Mouse (Mus musculus) layer of hippocampus, postnatal 36 days (tissue): ENCODE data around the gene Engase. TPM values are rescaled to one million over a fixed set of nuclear protein-coding genes. Genes with fewer than 3 reads are reported as not detected.

Experiments used
- DNase-seq, 2 experiments: peaks; one replicate each; pipeline ENCODE4 v3.0.0; 2022
- total RNA-seq, 2 experiments: library from RNA; stranded (reverse); gene quantifications; 2 replicates each; pipeline ENCODE4 v1.2.3; 2021

Engase gene
- 10 to 100 TPM; 15.2 to 15.5 TPM for total RNA-seq

DNA sequence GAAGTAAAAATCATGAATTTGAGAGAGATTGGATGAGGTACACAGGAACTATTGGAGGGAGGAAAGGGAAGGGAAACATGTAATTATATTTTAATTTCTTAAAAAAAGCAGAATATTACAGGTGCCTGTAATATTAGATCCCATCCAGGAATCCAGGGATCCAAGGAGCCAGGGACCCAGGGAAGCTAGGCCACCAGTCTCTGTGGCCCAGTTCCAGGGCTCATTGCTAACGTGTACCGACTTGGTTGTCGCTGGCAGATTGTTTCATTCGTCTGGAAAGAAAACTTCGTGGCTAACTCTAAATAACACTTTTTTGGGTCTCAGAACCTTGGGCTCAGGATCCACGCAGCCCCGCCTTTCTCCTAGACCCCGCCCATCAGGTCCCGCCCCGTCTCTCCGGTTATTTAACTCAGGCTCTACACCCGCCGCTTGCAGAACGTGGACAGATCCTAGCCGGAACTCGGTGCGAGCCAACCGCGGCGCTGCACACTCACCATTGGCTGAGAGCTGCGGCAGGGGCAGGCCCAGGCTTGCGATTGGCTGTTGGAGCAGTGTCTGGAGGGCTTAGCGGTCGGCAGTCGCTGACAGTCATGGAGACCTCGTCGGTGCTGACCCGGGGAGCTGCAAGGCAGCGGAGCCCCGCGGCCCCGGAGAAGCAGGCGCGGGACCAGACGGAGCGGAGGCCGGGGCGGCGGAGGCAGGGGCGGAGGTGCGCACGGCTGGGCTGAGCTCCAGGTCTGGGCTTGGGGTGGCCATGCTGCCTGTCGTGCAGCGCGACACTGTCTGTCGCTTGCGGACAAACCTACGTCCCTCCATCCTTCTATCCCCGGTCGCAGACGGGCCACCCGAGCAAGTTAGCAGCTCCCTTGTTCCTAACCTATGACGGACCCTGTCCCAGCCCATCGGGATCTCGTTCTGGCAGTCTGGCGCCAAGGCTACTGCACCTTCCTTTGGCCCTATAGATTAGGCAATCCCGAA lies at the start of gene Engase:
Engase (plus strand) TSS at position 434 of the 978 bp plus-strand sequence.
- peak; percentile 96 for DNase-seq

DNA sequence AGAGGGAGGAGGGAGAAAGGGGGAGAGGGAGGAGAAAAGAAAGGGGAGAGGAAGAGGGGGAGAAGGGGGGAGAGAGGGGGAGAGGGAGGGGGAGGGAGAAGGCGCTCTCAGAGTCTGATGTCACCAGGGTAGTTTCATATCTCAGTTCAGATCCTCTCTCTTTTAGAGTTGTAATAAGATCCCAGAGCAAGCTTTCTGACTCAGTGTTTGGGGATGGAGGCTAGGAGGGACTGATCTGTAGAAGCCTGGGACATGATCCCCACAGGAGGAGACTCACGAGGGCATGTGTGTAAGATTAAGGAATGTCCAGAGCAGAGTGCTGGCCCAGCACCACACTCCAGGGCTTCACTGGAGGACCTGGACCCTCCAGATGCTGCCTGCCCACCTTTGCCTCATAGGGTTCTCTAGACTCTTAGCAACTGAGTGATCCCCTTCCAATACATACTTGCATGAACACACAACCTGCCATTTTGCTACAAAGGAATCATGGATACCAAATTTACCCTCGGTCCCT lies 49.3 kb upstream of the Engase start:
- DNase-seq, result no peak

DNA sequence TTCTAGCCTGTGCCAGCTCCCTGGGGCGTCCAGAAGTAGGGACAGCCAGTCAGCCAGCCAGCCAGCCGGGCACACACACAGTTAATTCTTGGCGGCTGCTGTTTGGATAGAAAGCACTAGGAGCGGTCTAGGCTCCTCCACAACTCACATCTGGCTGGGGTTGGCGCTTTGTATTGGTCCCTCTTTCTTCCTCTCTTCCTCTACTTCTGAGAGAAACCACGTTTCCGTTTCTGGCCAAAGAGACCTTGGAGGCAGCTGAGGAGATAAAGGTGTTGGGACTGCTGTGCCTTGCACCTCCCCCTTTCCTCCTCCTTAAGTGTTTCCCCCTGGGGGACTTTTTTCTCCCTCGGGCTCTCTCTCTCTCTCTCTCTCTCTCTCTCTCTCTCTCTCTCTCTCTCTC lies 48.6 kb upstream of the Engase start, which contains the start of gene C1qtnf1:
C1qtnf1 (plus strand) TSS at position 218 of the 400 bp plus-strand sequence.
- no peak for DNase-seq

DNA sequence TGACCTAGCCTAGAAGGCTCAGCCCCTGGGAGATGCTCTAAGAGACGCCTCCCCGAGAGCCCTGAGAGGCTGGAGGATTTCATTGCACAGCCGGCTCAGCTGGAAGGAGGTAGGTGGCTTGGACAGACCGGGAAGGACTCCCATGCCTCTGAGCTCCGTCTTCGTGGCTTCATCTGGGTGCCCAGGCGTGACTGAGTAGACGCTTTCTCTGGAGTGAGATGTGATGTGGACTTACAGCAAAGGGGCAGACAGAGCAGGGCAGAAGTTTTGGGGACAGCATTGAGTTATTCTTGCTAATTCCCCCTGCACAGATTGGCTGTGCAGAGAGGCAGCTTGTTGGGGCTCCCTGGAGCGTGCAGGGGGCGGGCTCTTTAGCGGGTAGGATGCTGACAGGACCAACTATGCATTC lies 48.2 kb upstream of the Engase start:
- no peak for DNase-seq

DNA sequence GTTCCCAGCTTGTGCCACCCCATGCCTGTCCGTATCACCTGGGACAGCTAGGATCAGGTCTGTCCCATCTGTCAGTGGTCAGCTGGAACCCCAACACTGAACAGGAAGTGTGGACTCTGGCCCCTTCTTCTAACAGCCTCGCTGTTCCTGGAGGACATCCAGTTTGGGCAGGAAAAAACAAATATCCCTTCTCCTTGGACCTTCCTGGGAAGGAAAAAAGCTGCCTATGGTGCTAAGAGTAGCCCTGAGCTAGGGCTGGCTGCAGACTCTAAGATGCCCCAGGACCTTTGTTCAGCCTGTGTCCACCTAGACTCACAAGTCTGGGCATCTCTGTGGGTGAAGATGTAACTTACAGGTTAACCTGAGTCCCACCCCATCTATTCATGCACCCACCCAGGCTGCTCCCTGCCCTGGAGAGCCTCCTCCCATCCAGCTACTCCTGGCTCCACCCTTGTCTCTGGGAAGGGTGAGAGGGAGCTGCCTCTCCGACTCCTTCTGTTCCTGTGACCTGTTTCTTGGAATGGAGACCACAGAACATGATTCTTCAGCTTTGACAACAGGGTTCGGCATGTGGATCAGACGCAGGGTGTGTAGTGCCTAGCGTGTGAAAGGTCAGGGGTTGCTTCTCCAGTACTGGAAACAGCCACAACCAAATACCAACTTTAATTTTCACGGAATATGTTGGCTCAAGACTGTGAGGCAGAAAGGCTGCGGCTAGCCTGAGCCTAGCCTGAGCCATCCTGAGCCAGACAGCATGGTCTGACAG lies 47.5 kb upstream of the Engase start:
- no peak for DNase-seq

DNA sequence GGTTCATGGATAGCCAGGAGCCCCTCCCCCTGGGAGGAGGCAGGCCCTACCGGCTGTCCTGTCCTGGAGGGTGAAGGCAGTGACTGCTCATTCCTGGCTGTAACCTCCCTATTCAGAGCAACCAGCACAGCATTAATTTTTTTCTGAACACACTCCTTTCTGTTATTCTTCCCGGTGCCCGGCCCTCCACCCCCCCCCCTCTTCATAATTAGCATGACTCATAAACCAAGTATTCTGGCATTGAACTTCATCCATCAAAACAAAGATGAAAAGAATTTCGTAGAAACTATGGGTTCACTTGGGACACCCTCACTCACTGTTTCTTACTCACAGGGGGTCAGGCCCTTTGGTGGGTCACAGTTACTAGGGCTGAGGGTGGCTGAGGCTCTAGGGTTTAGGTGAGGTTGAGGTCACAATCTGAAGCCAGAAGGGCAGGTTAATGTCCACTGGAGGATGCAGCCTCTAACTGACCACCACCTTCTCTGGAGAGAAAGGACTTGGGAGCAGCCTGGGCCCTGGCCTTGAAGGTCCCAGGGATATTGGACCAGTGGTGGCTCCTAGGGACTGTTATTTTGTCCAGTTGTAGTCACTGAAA lies 46.2 kb upstream of the Engase start:
- DNase-seq, result no peak

DNA sequence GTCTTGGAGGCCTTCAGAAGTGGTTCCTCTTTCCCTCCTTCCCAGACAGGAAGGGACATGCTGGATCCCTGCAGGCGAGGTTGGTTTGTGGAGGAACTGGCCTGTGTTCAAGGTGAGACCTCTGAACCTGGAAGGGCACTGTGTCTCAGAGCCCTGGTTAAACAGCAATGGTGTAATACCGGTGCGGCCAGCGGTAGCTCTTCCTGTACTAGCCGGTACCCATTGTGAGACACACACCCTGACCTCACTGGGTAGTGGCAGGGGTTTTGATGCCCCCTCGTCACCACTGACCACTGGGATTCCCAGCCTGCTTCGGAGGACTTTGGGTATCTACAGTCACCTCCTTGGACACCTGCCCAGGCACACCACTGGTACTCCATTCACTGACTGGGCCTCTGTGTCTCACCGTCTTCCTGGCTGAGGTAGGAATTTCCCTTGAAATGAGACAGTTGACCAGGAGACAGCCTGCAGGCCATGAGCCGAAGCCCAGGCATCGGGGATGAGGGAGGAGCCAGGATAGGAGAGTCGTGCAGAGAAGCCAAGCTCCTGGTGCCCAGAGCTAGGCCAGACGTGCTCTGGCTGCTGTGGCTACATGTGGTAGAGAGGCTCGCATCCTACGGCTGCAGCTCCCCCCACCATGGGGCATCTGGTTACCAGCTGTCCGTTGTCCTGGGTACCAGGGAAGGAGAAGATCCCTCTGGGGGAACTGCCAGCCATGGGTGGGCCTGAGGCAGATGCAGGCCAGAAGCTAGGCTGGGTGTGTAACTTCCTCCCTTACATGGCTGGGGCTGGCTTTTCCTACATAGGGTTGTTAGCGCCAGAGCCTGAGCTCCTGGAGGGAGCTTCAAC lies 45.3 kb upstream of the Engase start:
- DNase-seq, result no peak

DNA sequence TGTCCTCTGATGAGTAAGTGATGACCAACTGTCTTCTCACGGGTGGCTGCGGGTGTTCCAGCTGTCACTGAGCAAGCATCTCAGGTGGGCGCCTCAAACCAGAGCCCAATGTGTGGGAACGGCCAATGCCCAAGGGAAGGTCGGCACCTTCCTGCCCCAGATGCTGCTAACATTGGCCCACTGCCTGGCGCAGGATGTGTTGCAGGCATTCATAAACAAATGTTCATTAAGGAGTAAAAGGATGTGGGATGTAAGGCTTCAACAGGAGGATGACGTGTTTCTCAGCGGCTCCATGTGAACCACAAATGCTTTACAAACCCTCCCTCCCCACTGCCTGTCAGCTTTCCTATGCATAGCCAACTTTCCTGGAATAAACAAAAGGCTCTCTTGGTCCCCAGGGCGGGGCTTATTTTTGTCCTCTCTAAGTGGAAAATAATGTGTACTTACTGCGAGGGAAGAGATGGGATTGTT lies 43.2 kb upstream of the Engase start:
- no peak for DNase-seq

DNA sequence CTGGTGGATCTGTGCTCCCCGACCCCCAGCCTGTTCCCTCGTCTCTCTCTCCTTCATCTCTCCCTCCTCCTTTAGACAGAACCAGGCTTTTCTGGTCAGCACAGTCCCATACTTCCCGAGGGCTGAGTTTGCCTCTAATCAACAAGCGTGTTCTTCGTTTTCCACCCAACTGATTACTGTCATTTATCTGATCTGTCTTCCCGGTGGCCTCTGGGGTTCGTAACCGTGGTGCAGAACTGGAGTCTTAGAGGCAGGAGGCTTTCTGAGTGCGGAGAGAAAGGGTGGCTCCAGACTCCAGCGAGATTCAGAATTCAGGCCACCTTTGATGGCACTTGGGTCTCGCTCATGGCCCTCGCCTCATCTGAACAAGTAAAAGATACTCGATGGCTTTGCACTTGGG lies 42.5 kb upstream of the Engase start:
- no peak for DNase-seq

DNA sequence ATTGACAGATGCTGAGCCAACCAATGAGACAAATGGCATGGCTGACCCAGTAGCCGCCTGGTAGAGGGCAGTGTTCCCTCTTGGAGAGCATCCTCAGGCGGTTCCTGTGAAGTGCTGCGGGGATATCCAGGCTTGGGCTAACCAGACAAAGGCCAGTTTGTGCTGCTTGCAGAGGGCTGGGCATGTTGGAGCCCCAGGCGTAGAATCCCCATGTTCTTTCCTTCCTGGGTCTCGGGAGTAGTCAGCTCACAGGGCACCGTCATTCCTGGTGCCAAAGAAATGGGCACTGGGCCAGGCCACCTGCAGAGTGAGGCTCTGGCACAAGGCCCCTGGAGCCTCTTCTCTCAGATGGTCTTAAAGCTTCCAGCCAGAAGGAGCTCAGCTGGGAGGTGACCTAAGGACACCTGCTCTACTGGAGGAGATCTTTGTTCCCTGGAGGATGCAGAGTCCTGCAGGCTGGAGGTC lies 40.1 kb upstream of the Engase start:
- DNase-seq, result peak in 1 of 2 experiments; percentile 28

DNA sequence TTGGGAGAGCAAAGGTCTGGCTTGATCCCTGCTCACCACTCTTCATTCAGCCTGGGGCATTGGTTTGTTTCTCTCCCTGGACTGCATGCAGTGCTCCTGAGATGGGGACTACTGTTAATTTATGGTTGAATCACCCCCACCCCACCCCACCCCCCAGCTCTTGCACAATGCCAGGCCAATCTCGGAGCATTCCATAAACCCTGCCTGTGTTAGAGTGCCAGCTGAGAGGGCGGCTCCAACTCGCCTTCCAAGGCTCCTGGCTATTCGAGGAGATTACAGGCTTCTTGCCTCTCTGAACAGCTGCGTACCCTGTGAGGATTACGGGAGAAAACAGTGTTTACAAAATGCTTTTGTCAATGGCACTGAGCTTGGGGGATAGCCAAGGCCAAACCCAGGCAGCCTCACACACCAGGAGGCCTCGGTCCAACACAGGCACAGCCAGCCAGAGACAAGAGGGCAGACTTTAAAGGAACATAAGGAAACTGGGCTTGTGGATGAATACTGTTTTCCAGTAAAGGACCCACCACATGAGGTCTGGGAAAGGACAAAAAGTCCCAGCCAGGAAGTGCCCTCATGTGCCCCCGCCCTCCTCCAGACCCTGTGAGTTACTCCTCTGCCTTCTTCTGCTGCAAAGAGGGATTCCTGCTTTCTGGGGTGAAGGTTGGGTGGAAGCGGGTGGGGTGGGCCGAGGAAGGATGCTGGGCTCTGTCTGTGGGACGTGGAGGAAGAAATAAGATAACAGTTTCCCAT lies 37.8 kb upstream of the Engase start:
- no peak for DNase-seq

DNA sequence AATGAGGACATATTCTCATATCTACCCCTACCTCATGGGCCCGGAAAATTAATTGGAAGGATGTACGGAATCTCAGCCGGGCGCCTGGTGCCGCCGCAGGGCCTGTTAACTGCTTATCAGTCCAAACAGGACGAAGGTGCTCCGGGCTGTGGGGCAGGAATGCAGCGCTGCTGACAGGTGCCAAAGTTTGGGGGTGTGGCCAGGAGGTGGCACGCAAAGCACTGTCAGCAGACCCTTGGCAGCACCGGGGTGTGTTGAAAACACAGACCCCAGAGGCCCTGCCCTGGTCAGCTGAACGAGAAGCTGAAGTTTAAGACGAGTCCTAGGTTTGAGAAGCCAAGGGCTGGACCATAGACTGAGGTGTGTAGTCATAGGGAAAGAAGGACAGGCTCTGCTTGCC lies 33.9 kb upstream of the Engase start:
- DNase-seq, result no peak

DNA sequence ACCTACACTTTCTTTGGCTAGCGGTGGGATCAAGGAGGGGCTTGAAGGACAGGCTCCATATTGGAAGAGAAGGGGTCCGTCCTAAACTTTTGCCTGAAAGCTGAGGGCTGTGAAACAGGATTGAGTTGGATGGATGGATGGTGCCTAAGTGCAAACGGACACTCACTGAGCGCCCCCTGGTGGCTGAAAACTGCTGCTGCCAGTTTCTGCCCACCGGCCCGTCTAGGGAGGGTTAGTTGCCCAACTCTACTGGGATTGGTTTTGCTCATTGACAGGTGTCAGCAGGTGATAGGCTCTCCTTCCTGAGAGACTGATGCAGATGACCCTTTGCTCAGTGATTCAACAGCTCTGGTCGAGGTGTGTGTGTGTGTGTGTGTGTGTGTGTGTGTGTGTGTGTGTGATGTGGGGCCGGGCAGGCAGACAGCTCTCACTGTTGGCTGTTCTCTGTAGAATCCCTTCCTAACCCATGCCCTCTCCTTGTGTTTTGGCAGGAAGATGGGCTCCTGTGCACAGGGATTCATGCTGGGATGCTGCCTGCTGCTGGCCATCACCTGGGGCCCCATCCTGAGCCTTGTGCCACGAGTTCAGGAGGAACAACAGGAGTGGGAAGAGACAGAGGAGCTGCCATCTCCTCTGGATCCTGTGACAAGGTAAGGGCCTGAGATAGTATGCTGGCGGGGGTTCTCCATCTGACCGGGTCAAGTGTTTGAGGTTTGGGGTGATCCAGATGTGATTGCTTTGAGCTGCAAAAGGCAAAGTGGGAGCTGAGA lies 33.2 kb upstream of the Engase start:
- DNase-seq, result peak; percentile 55 to 56

DNA sequence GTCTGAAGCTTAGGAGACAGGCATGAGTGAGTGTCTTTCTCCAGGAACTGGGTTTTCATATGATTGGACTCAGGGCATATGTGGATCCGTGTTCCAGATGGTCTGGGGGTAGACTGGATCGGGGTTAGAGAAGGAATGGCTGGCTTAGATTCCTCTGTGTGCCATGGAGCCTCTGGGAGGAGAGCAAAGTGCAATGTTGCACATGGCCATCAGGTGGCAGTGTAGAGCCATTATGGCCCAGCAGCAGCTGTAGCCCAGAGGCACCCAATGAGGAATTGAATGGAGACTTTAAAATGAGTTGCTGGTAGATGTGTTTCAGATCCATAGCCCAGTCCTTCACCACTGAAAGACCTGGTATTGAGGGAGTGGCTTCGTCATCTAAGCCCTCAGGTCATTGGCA lies 30.8 kb upstream of the Engase start:
- DNase-seq, result peak; percentile 68 to 74

DNA sequence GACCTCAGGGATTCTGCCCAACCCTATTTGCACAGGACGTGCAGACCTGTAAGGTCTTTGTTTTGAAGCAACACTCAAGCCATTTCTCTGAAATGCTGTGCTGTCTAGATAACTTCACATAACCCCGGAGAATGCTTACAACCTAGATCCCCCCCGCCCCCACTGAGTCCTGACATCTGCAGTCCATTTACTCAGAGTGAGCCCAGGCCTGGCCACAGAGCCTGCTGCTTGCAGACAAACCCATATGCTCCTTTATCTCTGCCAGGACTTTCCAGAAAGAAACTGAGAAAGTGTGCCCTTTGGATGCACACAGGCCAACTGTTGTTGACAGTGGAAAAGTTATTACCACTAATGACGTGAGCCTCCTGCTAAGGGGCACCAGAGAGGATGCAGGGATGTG lies 29.3 kb upstream of the Engase start:
- no peak for DNase-seq

DNA sequence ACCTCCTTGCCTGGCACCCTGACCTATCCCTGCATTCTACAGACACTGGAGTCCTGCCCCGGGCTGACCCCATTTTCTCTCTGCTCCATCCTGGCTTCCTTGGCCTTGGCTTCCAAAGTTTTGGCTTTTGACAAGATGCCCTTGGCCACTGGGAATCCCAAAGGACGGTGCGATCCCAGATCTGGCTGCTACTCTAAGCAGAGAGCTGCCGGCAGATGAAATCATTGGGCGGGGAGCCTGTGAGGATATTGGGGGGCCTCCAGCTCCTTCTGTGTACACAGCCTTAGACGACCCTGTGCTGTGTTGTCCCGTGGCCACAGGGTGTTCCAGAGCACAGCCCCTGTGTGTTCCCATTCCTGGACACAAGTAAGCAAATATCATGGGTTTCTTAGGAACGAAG lies 28.2 kb upstream of the Engase start:
- DNase-seq, result no peak

DNA sequence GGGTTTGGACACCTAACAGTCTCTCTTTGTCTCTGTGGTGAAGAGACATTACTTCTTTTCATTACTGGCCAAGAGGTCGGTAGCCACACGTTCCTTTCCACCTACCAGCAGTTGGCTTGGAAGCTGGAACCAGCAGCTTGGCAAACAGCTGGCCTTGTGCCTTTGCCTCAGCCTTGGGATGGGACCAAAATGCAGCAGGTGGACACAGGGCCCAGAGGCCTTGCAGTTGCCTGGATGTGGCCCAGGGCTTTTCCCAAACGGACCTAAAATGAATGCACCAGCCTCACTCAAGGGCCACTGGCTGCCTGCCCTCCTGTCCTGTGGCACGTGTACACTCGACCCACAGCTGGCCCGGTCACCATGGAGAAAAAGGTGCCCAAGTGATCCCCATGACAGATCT lies 25.4 kb upstream of the Engase start:
- no peak for DNase-seq

DNA sequence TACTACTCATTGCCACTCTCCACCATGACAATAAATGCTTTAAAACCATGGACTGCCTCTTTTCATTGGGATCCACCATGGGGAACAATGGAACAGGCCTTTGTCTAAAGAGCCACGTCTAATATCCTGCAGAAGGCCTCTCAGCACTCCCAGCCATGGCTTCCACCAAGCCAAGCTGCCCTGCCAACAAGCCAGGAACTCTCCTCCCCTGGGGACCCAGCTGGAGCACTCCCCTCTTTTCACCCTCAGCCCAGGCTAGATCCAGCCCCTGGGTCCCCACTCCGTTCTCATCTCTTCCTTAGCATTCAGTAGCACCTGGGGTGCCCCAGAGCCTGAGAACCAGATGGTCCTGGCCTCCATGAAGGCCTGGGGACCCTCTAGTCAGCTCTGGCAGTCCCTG lies 23.7 kb upstream of the Engase start:
- DNase-seq, result no peak

DNA sequence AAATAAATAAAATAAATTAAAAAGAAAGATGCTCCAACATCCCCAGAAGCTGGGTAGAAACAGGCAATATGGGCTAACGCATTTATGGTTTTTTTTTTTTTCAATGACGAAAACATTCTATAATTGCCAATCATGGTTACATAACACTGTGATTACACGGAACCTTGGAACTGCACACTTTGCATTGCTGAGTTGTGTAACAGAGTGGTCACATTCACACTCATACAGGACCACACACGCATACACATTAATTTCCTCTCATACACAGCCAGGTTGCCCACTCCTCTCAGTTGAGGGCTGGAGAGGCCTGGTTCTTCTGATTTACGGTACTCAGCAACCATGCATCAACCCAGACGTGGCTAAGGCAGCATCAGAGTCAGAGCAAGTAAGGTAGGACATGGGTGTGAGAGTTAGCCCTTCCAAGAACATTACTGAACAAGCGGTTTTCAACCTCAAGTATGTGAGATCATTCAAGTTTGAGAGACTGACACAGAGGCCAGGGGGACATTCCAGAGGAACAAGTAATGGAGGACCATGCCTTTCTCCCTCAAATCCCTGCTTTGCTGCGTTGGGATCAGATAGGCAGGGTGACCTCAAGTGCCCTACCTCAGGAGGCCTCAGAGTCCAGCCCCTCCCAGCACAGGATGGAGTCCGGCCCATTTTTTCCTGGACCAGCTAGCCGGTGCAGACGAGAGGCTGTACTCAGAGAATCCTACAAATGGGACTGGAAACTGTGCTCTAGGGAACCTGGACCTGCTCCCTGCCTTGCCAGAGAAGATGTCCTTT lies 22.6 kb upstream of the Engase start:
- DNase-seq, result no peak
